Mouse (Mus musculus): ENCODE results near the gene Gsdme. TPM values are rescaled to one million over a fixed set of nuclear protein-coding genes. Genes with fewer than 3 reads are reported as not detected.

Gsdme gene
- 3.1 TPM for polyA plus RNA-seq (2017; shearing (Covaris generic))

DNA sequence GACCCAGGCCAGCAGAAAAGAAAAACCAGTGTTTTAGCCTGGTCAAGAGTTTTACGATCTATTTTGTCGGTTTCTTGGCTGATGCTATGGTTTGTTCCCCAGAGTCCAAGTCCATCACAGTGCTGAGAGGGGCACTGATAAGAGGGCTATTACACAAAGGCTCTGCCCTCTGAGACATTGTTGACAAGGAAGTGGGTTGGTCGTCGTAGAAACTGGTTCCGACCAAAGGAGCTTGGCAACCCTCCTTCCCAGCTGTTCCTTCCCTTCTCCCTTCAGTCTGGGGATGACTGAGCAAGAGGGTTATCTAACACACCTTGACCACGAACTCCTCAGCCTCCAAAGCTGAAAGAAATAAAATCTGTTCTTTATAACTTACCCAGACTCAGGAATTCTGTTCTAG, at the start of gene Gsdme:
Gene Gsdme (minus strand): TSS at position 193 of the 400 bp plus-strand sequence.

Other genes with a start within 250 kb of the Gsdme start
- 5.7 TPM for gene Mpp6, start 153.6 kb downstream of the Gsdme start, polyA plus RNA-seq (2017; shearing (Covaris generic))
- gene Osbpl3, start 192.3 kb upstream of the Gsdme start, polyA plus RNA-seq (2017; shearing (Covaris generic)) = 64.5 TPM

Data from inflammation-experienced regulatory T-cells, adult 16 weeks (primary cell).